In the genomic region with DNA sequence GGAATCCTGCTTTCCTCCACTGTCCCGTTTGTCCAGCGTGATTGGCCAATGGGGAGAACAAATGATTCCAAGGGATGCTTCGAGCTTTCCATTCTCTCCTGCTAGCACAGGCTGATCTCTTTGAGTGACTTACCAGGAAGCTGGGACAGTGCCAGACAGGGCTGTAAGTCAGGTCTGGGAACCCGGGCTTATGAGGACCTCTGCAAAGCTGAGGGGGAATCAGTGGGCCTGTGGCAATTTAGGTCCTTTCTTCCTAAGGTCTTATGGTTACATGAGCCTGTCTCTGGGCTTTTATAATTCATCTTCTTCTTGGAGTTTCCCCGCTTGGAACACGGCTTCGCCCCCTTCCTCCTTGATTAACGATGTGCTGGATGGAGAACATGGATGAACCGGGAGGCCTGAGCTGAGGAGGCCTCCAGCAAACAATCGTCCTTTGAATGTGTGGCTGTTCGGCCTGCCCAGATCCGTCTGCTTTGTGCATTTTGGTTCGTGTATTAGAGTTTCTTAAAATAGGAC, we compare ENCODE assay signal across 8 mouse cellular contexts.
DNase-seq lines count a peak whose midpoint lies in the region; ATAC-seq lines count a peak whose summit lies in the region.

No protein-coding gene starts in this region.

- 33% methylated on average over 13 of the region's 13 CpGs for WGBS in heart, embryonic 10.5 days
- WGBS in embryonic facial prominence, embryonic 13.5 days, result 31% methylated on average over 13 of the region's 13 CpGs
- 52% methylated on average over 13 of the region's 13 CpGs for WGBS in liver, embryonic 13.5 days (ENCODE audit: insufficient replicate concordance)

- H3K9me3 ChIP-seq in heart, embryonic 10.5 days, result no peaks in the 10 kb centered on the region
- 0 out of 2 replicates have a peak, but pooled peaks cover 4% of the 10 kb centered on the region for H3K9me3 ChIP-seq in embryonic facial prominence, embryonic 13.5 days
- no peaks in the 10 kb centered on the region for H3K9me3 ChIP-seq in liver, embryonic 13.5 days (replicated peaks)

- H3K4me2 ChIP-seq in embryonic facial prominence, embryonic 13.5 days, result peak overlapping the region; percentile 44
- no peak overlapping the region for H3K4me2 ChIP-seq in liver, embryonic 13.5 days

- peak overlapping the region; percentile 89 for H3K27ac ChIP-seq in heart, embryonic 10.5 days
- H3K27ac ChIP-seq in embryonic facial prominence, embryonic 13.5 days, result peak overlapping the region; percentile 97
- H3K27ac ChIP-seq in liver, embryonic 13.5 days, result peak overlapping the region; percentile 36; the same call in 1 of the 2 replicates

- no peak overlapping the region for H3K9ac ChIP-seq in embryonic facial prominence, embryonic 13.5 days
- H3K9ac ChIP-seq in liver, embryonic 13.5 days, result no peak overlapping the region

- peaks cover 46% of the 10 kb centered on the region for H3K4me1 ChIP-seq in heart, embryonic 10.5 days
- peaks cover 56% of the 10 kb centered on the region for H3K4me1 ChIP-seq in embryonic facial prominence, embryonic 13.5 days
- H3K4me1 ChIP-seq in liver, embryonic 13.5 days (replicated peaks), result no peaks in the 10 kb centered on the region

- no peaks in the 10 kb centered on the region for H3K27me3 ChIP-seq in heart, embryonic 10.5 days (ENCODE audit: insufficient read depth, poor library complexity, severe bottlenecking)
- H3K27me3 ChIP-seq in embryonic facial prominence, embryonic 13.5 days, result no peaks in the 10 kb centered on the region
- H3K27me3 ChIP-seq in liver, embryonic 13.5 days, result no peaks in the 10 kb centered on the region

- peak overlapping the region; percentile 23; the same call in 1 of the 2 replicates for H3K4me3 ChIP-seq in heart, embryonic 10.5 days
- H3K4me3 ChIP-seq in embryonic facial prominence, embryonic 13.5 days, result no peak overlapping the region
- H3K4me3 ChIP-seq in liver, embryonic 13.5 days (replicated peaks), result no peak overlapping the region

- no peaks in the 10 kb centered on the region for H3K36me3 ChIP-seq in heart, embryonic 10.5 days
- no peaks in the 10 kb centered on the region for H3K36me3 ChIP-seq in embryonic facial prominence, embryonic 13.5 days
- no peaks in the 10 kb centered on the region for H3K36me3 ChIP-seq in liver, embryonic 13.5 days

- ATAC-seq in embryonic facial prominence, embryonic 13.5 days (ENCODE audit: insufficient number of reproducible peaks, insufficient read depth, low FRiP score, low TSS enrichment, low read depth), result no peak
- no peak for ATAC-seq in liver, embryonic 13.5 days (ENCODE audit: low read depth)

- intact Hi-C loops in heart, postnatal 25 days (cut with DNase I), result loop anchor here (5.0 kb wide), 2 partner anchors 79 to 246 kb away; no protein-coding TSS in a partner anchor
- intact Hi-C loops in heart, postnatal 36 days (cut with DNase I), result loop anchor here (5.0 kb wide), 1 partner anchor 246 kb away; no protein-coding TSS in a partner anchor

- DNase-seq in heart, embryonic 10.5 days (ENCODE audit: low spot score), result no peak
- DNase-seq in heart, postnatal 25 days (ENCODE audit: low spot score), result no peak
- peak; percentile 26 to 44 for DNase-seq in heart, postnatal 36 days
- no peak for DNase-seq in liver, embryonic 13.5 days
- DNase-seq in layer of hippocampus, adult 18-20 months (ENCODE audit: low spot score in 2 of 2), result no peak
- DNase-seq in left cerebral cortex, adult 8-10 months (ENCODE audit: low spot score in 2 of 2), result no peak
- no peak for DNase-seq in thymus, adult 18-20 months

Comparison
In these comparisons a context has a peak if more than half of its experiments do, and no peak if none do; other contexts are left out.
1. DNase-seq: peak in heart, postnatal 36 days (2 of 2); none in heart, embryonic 10.5 days (single experiment), heart, postnatal 25 days (single experiment), liver, embryonic 13.5 days (single experiment), layer of hippocampus, adult 18-20 months (0 of 2), left cerebral cortex, adult 8-10 months (0 of 2) and thymus, adult 18-20 months (0 of 2).
2. H3K27ac ChIP-seq: peak in every context shown above with its lines; median percentile 97 in embryonic facial prominence, embryonic 13.5 days; 89 in heart, embryonic 10.5 days; 36 in liver, embryonic 13.5 days.